Mouse (Mus musculus) heart, postnatal 0 days (tissue): ENCODE results near the gene Mgat5b. TPM values are rescaled to one million over a fixed set of nuclear protein-coding genes. Genes with fewer than 3 reads are reported as not detected.
"Not testable (repeated sequence)": the region's sequence is repeated elsewhere in the genome, so short reads cannot be mapped to it uniquely, and the experiment has no call there.

Experiments used
- ATAC-seq: fragments of 200-750 bp; cut with Nextera tagmentation; 2 replicates; pipeline ENCODE4 v1.8.0; 2017; ENCODE audit warnings: low read depth, moderate number of reproducible peaks, moderate library complexity; ENCODE audit not compliant: insufficient read depth
- DNase-seq: peaks from one replicate; pipeline ENCODE4 v3.0.0-alpha.2; 2016; ENCODE audit warnings: low spot score
- H3K27ac ChIP-seq: fragments of 300-500 bp; sonication (generic); 2 replicates; pipeline ENCODE4 v1.5.1; 2014; ENCODE audit warnings: low read depth, mild to moderate bottlenecking
- H3K27me3 ChIP-seq: fragments of 300-500 bp; sonication (generic); 2 replicates; pipeline ENCODE4 v1.6.1; 2014; ENCODE audit warnings: low read length, mixed read lengths; ENCODE audit not compliant: control insufficient read depth, insufficient read depth
- H3K36me3 ChIP-seq: fragments of 300-500 bp; sonication (generic); replicated peaks from 2 replicates; pipeline ENCODE4 v1.6.1; 2014; ENCODE audit warnings: low read length, mixed read lengths; ENCODE audit not compliant: control insufficient read depth, insufficient read depth
- H3K4me1 ChIP-seq: fragments of 300-500 bp; sonication (generic); 2 replicates; pipeline ENCODE4 v1.6.1; 2014; ENCODE audit warnings: antibody characterized with exemption; ENCODE audit not compliant: control insufficient read depth, insufficient read depth
- H3K4me2 ChIP-seq: fragments of 300-500 bp; sonication (generic); 2 replicates; pipeline ENCODE4 v1.6.1; 2014; ENCODE audit warnings: low read depth, mild to moderate bottlenecking, low read length, moderate library complexity
- H3K4me3 ChIP-seq: fragments of 300-500 bp; sonication (generic); 2 replicates; pipeline ENCODE4 v1.5.1; 2014; ENCODE audit warnings: low read depth, low read length
- H3K9ac ChIP-seq: fragments of 300-500 bp; sonication (generic); replicated peaks from 2 replicates; pipeline ENCODE4 v1.6.1; 2014; ENCODE audit warnings: low read depth, low read length, mixed read lengths
- H3K9me3 ChIP-seq: fragments of 300-500 bp; sonication (generic); replicated peaks from 2 replicates; pipeline ENCODE4 v1.6.1; 2016; ENCODE audit warnings: low read length; ENCODE audit not compliant: control insufficient read depth
- CTCF ChIP-seq: IDR thresholded peaks from 2 replicates; pipeline ENCODE4 v1.5.1; 2016; ENCODE audit warnings: antibody characterized with exemption, control low read depth, low read depth
- EP300 ChIP-seq: IDR thresholded peaks from 2 replicates; pipeline ENCODE4 v1.6.1; 2016; ENCODE audit warnings: antibody characterized with exemption, low read depth
- WGBS: fragments of 180-500 bp; shearing (Covaris S2); extraction: QIAGEN DNeasy Blood & Tissue Kit; methylation state at CpG from one replicate; pipeline ENCODE4 v1.1.7; 2014; 5-methylcytosine and 5-hydroxymethylcytosine counted together
- polyA plus RNA-seq: library from polyadenylated mRNA; unstranded; fragments of >200 nt; fragmentation: Nextera tagmentation; extraction: Ambion mirVana; gene quantifications from 2 replicates; pipeline ENCODE4 v1.2.1, GENCODE M21; 2015
- total RNA-seq: library from RNA; depleted of rRNA; stranded (reverse); fragments of >200 nt; gene quantifications from 2 replicates; pipeline ENCODE4 v1.2.3, GENCODE M21; 2014; ENCODE audit warnings: low replicate concordance

Gene Mgat5b
- total and polyA plus RNA-seq, 2 experiments from 2014 or later: 0.04 to 0.14 TPM

- 3% methylated on average over 27 of the region's 28 CpGs for WGBS
- Histone ChIP-seq H3K9ac (no peak overlapping the region), H3K4me1 (0 out of 2 replicates have a peak, but pooled peaks cover 5% of the 10 kb centered on the region), H3K36me3 (no peaks in the 10 kb centered on the region), H3K9me3 (no peaks in the 10 kb centered on the region), H3K4me3 (peak overlapping the region; percentile 25), H3K27me3 (peaks cover 14% of the 10 kb centered on the region), H3K4me2 (peak overlapping the region; percentile 58), H3K27ac (no peak overlapping the region)
- DNase-seq: peak; percentile 77
- ATAC-seq: peak; percentile 77
- TF ChIP-seq EP300: no peak
- TF ChIP-seq CTCF: peak; percentile 95
Measured at GRCm38 (mm10) chr11:116885275-116886151, 33.1 kb upstream of the Mgat5b start.

GRCm38 (mm10) chr11:116887136-116887535 lies 31.5 kb upstream of the Mgat5b start:
- Histone ChIP-seq H3K36me3 (no peaks in the 10 kb centered on the region), H3K27ac (no peak overlapping the region), H3K4me3 (no peak overlapping the region), H3K4me2 (no peak overlapping the region), H3K4me1 (0 out of 2 replicates have a peak, but pooled peaks cover 5% of the 10 kb centered on the region), H3K9me3 (no peaks in the 10 kb centered on the region), H3K9ac (no peak overlapping the region), H3K27me3 (peaks cover 14% of the 10 kb centered on the region)
- DNase-seq: no peak
- ATAC-seq: no peak
- 58% methylated on average over 5 of the region's 5 CpGs for WGBS
- no peak for TF ChIP-seq CTCF
- TF ChIP-seq EP300: no peak

GRCm38 (mm10) chr11:116893532-116894442 lies 24.9 kb upstream of the Mgat5b start:
- no peak for TF ChIP-seq CTCF
- TF ChIP-seq EP300: no peak
- peaks cover 4% of the 10 kb centered on the region; the same call in 1 of the 2 replicates for H3K27me3 ChIP-seq
- WGBS: 72% methylated on average over 19 of the region's 19 CpGs
- H3K4me1 ChIP-seq: no peaks in the 10 kb centered on the region
- no peak overlapping the region for H3K4me2 ChIP-seq
- no peak for DNase-seq
- no peak overlapping the region for H3K27ac ChIP-seq
- H3K9me3 ChIP-seq: no peaks in the 10 kb centered on the region
- no peak overlapping the region for H3K9ac ChIP-seq
- H3K4me3 ChIP-seq: no peak overlapping the region
- no peaks in the 10 kb centered on the region for H3K36me3 ChIP-seq
- ATAC-seq: no peak

- H3K4me1 ChIP-seq: no peaks in the 10 kb centered on the region
- H3K27me3 ChIP-seq: peaks cover 4% of the 10 kb centered on the region; the same call in 1 of the 2 replicates
- no peaks in the 10 kb centered on the region for H3K9me3 ChIP-seq
- no peak overlapping the region for H3K4me2 ChIP-seq
- H3K9ac ChIP-seq: no peak overlapping the region
- ATAC-seq: no peak
- 91% methylated on average over 3 of the region's 3 CpGs for WGBS
- DNase-seq: no peak
- H3K36me3 ChIP-seq: no peaks in the 10 kb centered on the region
- no peak for TF ChIP-seq EP300
- TF ChIP-seq CTCF: no peak
- H3K4me3 ChIP-seq: no peak overlapping the region
- H3K27ac ChIP-seq: no peak overlapping the region
Measured at GRCm38 (mm10) chr11:116895402-116895801, 23.3 kb upstream of the Mgat5b start.

- TF ChIP-seq CTCF (no peak), EP300 (no peak)
- H3K36me3 ChIP-seq: no peaks in the 10 kb centered on the region
- H3K4me3 ChIP-seq: no peak overlapping the region
Measured at GRCm38 (mm10) chr11:116899247-116899646, 19.4 kb upstream of the Mgat5b start.

GRCm38 (mm10) chr11:116902588-116902987 lies 16.1 kb upstream of the Mgat5b start:
- peaks cover 20% of the 10 kb centered on the region for H3K27me3 ChIP-seq
- ATAC-seq, H3K9me3 ChIP-seq, H3K9ac ChIP-seq, H3K4me3 ChIP-seq, H3K36me3 ChIP-seq, DNase-seq, H3K27ac ChIP-seq, H3K4me1 ChIP-seq, H3K4me2 ChIP-seq: not testable (repeated sequence)
- 86% methylated on average over 10 of the region's 10 CpGs for WGBS

More at GRCm38 (mm10) chr11:116899247-116899646, 19.4 kb upstream of the Mgat5b start:
- WGBS: 93% methylated on average over 12 of the region's 12 CpGs
- DNase-seq: no peak
- Histone ChIP-seq H3K9ac (no peak overlapping the region), H3K9me3 (no peaks in the 10 kb centered on the region), H3K27me3 (peaks cover 4% of the 10 kb centered on the region; the same call in 1 of the 2 replicates), H3K4me1 (no peaks in the 10 kb centered on the region), H3K4me2 (no peak overlapping the region), H3K27ac (no peak overlapping the region)
- ATAC-seq: no peak
